Mouse (Mus musculus) small intestine, adult 2 months (tissue): Measurements from ENCODE around the gene Lima1.

Experiments
- CTCF ChIP-seq: fragments of 200-500 bp; IDR thresholded peaks from 2 replicates; pipeline ENCODE4 v1.5.1; 2012; ENCODE audit warnings: low read depth, mild to moderate bottlenecking, control low read depth, inconsistent platforms, low read length, moderate library complexity, mixed read lengths; ENCODE audit not compliant: insufficient replicate concordance, insufficient read length; ENCODE audit errors: extremely low read depth
- POLR2A ChIP-seq: fragments of 200-500 bp; IDR thresholded peaks from 2 replicates; pipeline ENCODE4 v1.6.1; 2012; ENCODE audit warnings: low read depth, mild to moderate bottlenecking, control low read depth, inconsistent platforms, low read length, moderate library complexity

GRCm38 (mm10) chr15:99902786-99903185, 27.5 kb upstream of the Lima1 start:
- no peak for TF ChIP-seq CTCF
- TF ChIP-seq POLR2A = no peak
